Mouse (Mus musculus) gastrocnemius, postnatal 14 days (tissue): ENCODE data around the gene Olfr591. TPM values are rescaled to one million over a fixed set of nuclear protein-coding genes. Genes with fewer than 3 reads are reported as not detected.
"Not testable (repeated sequence)": the region's sequence is repeated elsewhere in the genome, so short reads cannot be mapped to it uniquely, and the experiment has no call there.

Source experiments
- DNase-seq: peaks from one replicate; pipeline ENCODE4 v3.0.0; 2021; ENCODE audit warnings: mixed read lengths
- intact Hi-C: fragments of 180-260 bp; cut with DNase I; formaldehyde crosslinking; loops from one replicate; pipeline ENCODE4 v1.15.1; 2025; ENCODE audit warnings: low total_unique reads
- long read RNA-seq, 2 experiments: library from polyadenylated mRNA; stranded (forward); transcript quantifications; one replicate each; pipeline ENCODE4 v2.0.0; 2021
- total RNA-seq, 2 experiments: library from RNA; stranded (reverse); gene quantifications; 2 replicates each; pipeline ENCODE4 v1.2.3; 2021

Olfr591 gene
- total RNA-seq = not detected
- long read RNA-seq, experiment 1 = 0 reads
- long read RNA-seq, experiment 2 = 0 reads

DNA sequence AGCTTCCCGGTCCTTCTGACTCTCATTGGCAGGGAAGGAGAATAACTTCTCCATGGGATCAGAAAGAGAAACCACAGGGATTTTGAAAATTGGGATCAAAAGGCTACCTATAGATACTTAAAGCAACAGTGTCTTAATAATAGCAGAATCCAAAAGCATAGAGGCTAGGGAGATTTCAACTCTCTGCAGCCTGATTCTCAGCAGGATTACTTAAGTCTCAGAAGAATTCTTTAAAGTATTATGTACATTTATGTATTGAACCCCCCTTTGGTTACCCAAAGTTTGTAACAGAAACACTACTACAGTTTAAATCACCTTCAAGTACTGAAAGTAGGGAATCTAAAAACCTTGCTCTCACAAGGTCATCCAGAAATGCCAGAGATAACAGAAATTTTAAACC lies at the start of gene Olfr591:
Olfr591 (minus strand) TSS at position 101 of the 400 bp plus-strand sequence.
- intact Hi-C loops = no loop called here
- DNase-seq = no peak

DNA sequence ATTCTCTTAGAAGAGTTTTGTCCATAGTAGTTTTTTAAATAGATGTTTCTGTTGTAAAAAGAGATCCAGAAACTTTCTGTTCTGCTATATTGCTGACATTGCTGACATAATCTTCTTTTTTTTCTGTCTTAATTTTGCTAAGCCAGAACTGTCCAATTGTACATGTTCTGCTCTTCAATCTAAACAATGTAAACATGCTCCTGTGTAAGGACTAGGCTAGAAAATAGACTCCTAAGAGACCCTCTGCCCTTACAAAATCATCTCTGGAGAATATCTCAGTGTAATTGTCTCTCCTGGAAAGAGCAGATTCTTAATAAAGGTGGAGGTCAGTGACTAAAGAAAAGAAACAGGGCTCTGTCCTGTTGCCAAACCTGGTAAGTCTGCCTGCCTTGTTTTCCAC lies 38.6 kb upstream of the Olfr591 start, which contains the start of gene Olfr594:
Olfr594 (plus strand) TSS at position 301 of the 400 bp plus-strand sequence.
- intact Hi-C loops = no loop called here
- DNase-seq = no peak

- intact Hi-C loops, DNase-seq: not testable (repeated sequence)
These were observed 33.9 kb upstream of the Olfr591 start for GRCm38 (mm10) chr7:103212050-103212449.

DNA sequence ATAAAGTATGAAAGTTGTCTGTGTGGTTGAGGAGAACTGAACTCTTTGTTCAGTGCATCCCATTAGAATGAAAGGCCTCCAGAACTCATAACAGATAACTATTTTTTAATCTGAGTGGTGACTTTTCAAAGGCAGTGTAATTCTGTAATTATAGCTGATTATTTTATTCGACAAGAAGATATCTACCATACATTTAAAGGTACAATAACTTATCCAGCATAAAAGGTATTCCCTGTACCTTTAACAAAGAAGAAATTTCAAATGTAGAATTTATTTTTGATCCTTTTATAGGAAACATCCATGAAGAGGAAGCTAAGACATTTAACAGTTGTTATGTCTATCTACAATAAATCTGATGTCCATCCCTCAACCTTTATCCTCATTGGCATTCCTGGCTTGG lies 33.4 kb upstream of the Olfr591 start, which contains the start of gene Olfr593:
Olfr593 (plus strand) TSS at position 301 of the 400 bp plus-strand sequence.
- intact Hi-C loops = no loop called here
- DNase-seq = no peak

DNA sequence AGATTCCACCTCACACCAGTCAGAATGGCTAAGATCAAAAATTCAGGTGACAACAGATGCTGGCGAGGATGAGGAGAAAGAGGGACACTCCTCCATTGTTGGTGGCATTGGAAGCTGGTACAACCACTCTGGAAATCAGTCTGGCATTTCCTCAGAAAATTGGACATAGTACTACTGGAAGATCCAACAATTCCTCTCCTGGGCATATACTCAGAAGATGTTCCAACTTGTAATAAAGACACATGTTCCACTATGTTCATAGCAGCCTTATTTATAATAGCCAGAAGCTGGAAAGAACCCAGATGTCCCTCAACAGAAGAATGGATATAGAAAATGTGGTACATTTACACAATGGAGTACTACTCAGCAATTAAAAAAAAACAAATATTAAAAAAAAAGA lies 6.4 kb upstream of the Olfr591 start, which contains the start of gene Olfr592:
Olfr592 (plus strand) TSS at position 301 of the 400 bp plus-strand sequence.
- intact Hi-C loops, DNase-seq: not testable (repeated sequence)

DNA sequence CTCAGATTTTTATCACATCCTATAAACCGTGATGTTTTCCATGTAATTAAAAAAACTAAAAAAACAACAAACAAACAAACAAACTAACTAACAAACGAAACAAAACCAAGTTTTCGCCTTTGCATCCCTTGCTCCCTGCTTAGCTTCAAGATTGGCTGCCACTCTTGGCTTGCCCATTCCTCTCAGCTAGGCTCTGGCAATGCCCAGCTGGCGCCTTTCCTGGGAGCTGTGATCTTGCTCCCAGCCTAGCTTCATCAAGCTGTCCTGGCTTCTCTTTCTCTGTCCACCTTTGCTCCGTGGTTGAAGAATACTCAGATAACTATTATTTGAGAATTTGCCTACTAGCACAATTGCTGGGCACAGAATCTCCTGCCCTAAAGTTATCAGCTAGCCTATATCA lies 8.4 kb downstream of the Olfr591 start:
- intact Hi-C loops = no loop called here

DNA sequence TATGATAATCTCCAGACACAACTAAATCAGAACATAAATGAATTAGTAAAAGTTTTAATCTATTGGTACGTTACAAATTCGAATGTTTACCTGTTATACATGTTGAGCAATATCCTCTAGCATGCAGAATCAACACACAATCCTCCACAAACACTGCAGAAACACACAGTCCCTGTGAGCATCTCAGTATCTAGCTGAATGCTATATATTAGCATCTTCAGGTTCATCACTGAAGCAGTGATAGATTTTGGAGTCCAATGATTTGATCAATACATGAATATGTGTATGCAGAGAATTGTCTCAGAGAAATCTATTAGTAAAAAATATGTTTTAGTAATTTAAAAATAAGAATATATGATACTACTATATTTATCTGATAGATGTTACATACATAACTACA lies 21.9 kb downstream of the Olfr591 start, which contains the start of gene Olfr589:
Olfr589 (minus strand) TSS at position 101 of the 400 bp plus-strand sequence.
- intact Hi-C loops = no loop called here
- DNase-seq = no peak

More for the DNA sequence above, 8.4 kb downstream of the Olfr591 start:
- no peak for DNase-seq

DNA sequence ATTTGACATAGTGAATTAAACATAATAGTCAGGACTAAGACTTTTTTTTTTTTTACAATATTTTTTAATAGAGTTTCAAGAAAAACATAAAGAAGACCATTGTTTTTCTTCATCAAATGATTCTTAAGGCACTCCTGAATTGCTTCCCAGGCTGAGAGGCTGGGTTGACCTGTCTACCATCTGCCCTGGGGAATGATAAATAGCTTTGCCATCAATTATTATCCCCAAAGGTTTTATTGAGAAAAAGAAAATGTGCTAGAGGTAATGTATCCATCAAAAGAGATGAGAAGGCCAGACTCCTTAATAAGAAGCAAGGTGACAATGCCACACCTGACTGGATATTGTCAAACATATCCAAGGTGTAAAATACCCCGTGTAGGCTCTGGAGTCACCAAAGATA lies 37.6 kb downstream of the Olfr591 start, which contains the start of gene Olfr588-ps1:
Olfr588-ps1 (plus strand) TSS at position 301 of the 400 bp plus-strand sequence.
- intact Hi-C loops = no loop called here
- no peak for DNase-seq

GRCm38 (mm10) chr7:103125538-103125937 lies 52.6 kb downstream of the Olfr591 start, which contains the start of gene Olfr586:
Gene Olfr586, minus strand, starts transcription at chr7:103125638.
- intact Hi-C loops = no loop called here
- no peak for DNase-seq

DNA sequence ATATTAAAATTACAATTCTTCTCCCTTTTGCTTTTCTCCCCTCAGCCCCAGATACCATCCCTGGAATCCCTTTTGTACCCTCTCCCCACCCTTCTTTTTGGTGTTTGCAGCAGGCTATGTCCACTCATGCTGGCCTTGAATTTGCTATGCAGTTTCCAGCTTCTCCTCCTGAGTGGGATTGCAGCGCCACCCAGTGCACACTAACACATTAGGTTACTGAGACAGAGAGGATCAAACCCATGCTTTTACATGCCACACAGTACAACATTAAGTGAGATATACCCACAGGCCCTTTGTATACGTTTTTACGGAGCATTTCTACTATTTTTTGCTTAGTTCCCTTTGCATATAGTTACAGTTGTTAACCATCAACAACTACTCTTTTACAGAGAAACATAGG lies 58.7 kb downstream of the Olfr591 start:
- intact Hi-C loops = no loop called here
- no peak for DNase-seq

Other genes with a start within 250 kb of the Olfr591 start
- gene Olfr573-ps1, start 235.8 kb downstream of the Olfr591 start, total RNA-seq = not detected
- not detected for gene Olfr574, start 229.9 kb downstream of the Olfr591 start, total RNA-seq
- not detected for gene Olfr575, start 219.6 kb downstream of the Olfr591 start, total RNA-seq
- not detected for gene Olfr576, start 215.7 kb downstream of the Olfr591 start, total RNA-seq
- not detected for gene Olfr577, start 202.4 kb downstream of the Olfr591 start, total RNA-seq
- not detected for gene Olfr578, start 189.0 kb downstream of the Olfr591 start, total RNA-seq
- not detected for gene Olfr582, start 140.3 kb downstream of the Olfr591 start, total RNA-seq
- gene Olfr583, start 127.0 kb downstream of the Olfr591 start, total RNA-seq = not detected
- gene Olfr584, start 96.5 kb downstream of the Olfr591 start, total RNA-seq = not detected
- not detected for gene Olfr585, start 80.6 kb downstream of the Olfr591 start, total RNA-seq
- gene Olfr586, start 52.7 kb downstream of the Olfr591 start, total RNA-seq = not detected
- not detected for gene Olfr588-ps1, start 37.5 kb downstream of the Olfr591 start, total RNA-seq
- not detected for gene Olfr589, start 22.0 kb downstream of the Olfr591 start, total RNA-seq
- not detected for gene Olfr592, start 6.5 kb upstream of the Olfr591 start, total RNA-seq
- gene Olfr593, start 33.5 kb upstream of the Olfr591 start, total RNA-seq = not detected
- not detected for gene Olfr594, start 38.7 kb upstream of the Olfr591 start, total RNA-seq
- not detected for gene Usp17ld, start 74.2 kb upstream of the Olfr591 start, total RNA-seq
- not detected for gene Olfr596, start 127.3 kb upstream of the Olfr591 start, total RNA-seq
- gene Olfr597, start 138.0 kb upstream of the Olfr591 start, total RNA-seq = not detected
- gene Olfr598, start 145.2 kb upstream of the Olfr591 start, total RNA-seq = not detected
- gene Olfr599, start 157.6 kb upstream of the Olfr591 start, total RNA-seq = not detected
- not detected for gene Olfr600, start 171.3 kb upstream of the Olfr591 start, total RNA-seq
- gene Olfr601, start 184.3 kb upstream of the Olfr591 start, total RNA-seq = not detected
- gene Olfr603, start 207.8 kb upstream of the Olfr591 start, total RNA-seq = not detected
- not detected for gene Usp17lc, start 236.7 kb upstream of the Olfr591 start, total RNA-seq